Comparison of ENCODE assay signal across 9 mouse cellular contexts in the genomic region with DNA sequence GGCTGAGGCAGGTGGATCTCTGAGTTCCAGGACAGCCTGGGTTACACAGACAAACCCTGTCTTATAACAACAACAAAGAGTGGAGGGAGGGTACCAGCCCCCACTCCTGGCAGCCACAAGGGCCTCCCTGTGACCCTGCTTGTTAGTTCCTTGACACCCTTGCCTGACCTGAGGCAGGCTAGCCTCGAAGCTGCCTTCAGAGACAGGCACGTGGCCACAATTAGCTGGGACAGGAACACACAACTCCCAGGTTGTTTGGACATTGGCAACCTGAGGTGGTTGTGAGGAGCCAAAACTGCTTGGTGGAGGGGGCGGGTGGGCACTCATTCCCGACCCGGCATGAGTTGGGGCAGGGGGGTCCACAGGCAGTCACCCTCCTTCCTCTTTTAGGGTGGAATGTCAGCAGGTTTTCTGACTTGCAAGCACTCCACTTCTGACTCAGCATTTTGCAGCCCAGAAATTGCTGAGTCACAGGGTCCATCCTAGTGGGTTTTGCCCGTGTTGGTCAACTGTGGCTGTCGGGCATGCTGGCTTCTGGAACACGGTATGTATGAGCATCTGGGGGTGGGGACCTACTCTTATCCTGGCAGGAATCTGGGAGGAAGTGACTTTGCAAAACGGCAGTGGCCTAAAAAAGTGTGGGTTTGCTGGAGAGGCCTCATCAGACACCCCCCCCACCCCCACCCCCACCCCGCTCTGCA. TPM values are rescaled to one million over a fixed set of nuclear protein-coding genes. Genes with fewer than 3 reads are reported as not detected.
A peak's percentile ranks its signal among the peaks of the same experiment; 100 is the strongest.
DNase-seq lines count a peak whose midpoint lies in the region; ATAC-seq lines count a peak whose summit lies in the region.
"Had no signal": no experiment of that assay in that cellular context is flagged by ENCODE, and none has a peak within 500 bp of the region (broad histone marks: within the 10 kb centered on the region; RNA-seq: fewer than 3 reads in every experiment).

No protein-coding gene starts in this region.

- WGBS in heart, embryonic 10.5 days, result 75% methylated on average over 10 of the region's 10 CpGs
- 83% methylated on average over 10 of the region's 10 CpGs for WGBS in midbrain, embryonic 15.5 days

- H3K9ac ChIP-seq in midbrain, embryonic 15.5 days, result no peak overlapping the region
- H3K9ac ChIP-seq: limb, embryonic 13.5 days had no signal

- no peak for DNase-seq in heart, embryonic 10.5 days (ENCODE audit: low spot score)
- DNase-seq in heart, postnatal 4 days, result no peak
- DNase-seq in 3T3-L1 (ENCODE audit: low read depth, low spot score), result peak; percentile 95
- peak; percentile 86 for DNase-seq in NIH3T3 (ENCODE audit: low read depth)
- peak; percentile 88 for DNase-seq in liver
- DNase-seq in urinary bladder, postnatal 36 days (ENCODE audit: low spot score in 2 of 2), result no peak
- no peak for DNase-seq in embryo, embryonic 10.5 days (ENCODE audit: low spot score)

- H3K27ac ChIP-seq in heart, embryonic 10.5 days, result peak overlapping the region; percentile 66; the same call in 1 of the 2 replicates
- H3K27ac ChIP-seq in midbrain, embryonic 15.5 days, result no peak overlapping the region

- H3K36me3 ChIP-seq in heart, embryonic 10.5 days, result peaks cover 14% of the 10 kb centered on the region
- no peaks in the 10 kb centered on the region for H3K36me3 ChIP-seq in midbrain, embryonic 15.5 days (replicated peaks)

- H3K4me1 ChIP-seq in heart, embryonic 10.5 days, result peaks cover 60% of the 10 kb centered on the region
- H3K4me1 ChIP-seq in midbrain, embryonic 15.5 days, result peaks cover 22% of the 10 kb centered on the region; the same call in 1 of the 2 replicates

- no peak overlapping the region; the same call in 1 of the 2 replicates for H3K4me3 ChIP-seq in heart, embryonic 10.5 days
- H3K4me3 ChIP-seq in midbrain, embryonic 15.5 days, result no peak overlapping the region
- H3K4me3 ChIP-seq: limb, embryonic 13.5 days had no signal

- H3K4me2 ChIP-seq in midbrain, embryonic 15.5 days, result no peak overlapping the region
- H3K4me2 ChIP-seq: limb, embryonic 13.5 days had no signal

- H3K9me3 ChIP-seq in heart, embryonic 10.5 days, result no peaks in the 10 kb centered on the region
- H3K9me3 ChIP-seq in midbrain, embryonic 15.5 days, result no peaks in the 10 kb centered on the region
- H3K9me3 ChIP-seq: limb, embryonic 13.5 days had no signal

- no peaks in the 10 kb centered on the region for H3K27me3 ChIP-seq in heart, embryonic 10.5 days (ENCODE audit: insufficient read depth, poor library complexity, severe bottlenecking)
- H3K27me3 ChIP-seq in midbrain, embryonic 15.5 days (replicated peaks), result peaks cover 14% of the 10 kb centered on the region; the same call in 1 of the 2 replicates
- H3K27me3 ChIP-seq: limb, embryonic 13.5 days had no signal

- no peak for ATAC-seq in midbrain, embryonic 15.5 days (replicated peaks)

RNA-seq across cellular contexts. Expression of gene Slc48a1, which starts 8.2 kb away (rescaled TPM):
- polyA plus RNA-seq in heart, embryonic 10.5 days (2016; fragmentation: Nextera tagmentation; extraction: Ambion mirVana), result 32.1 and 41.1 TPM in 2 replicates
- total RNA-seq in heart, postnatal 4 days (2021), result 10 to 100 TPM; 58.7 to 59.2 TPM
- 85.7 and 90.1 TPM in 2 replicates for polyA plus RNA-seq in midbrain, embryonic 15.5 days (2015; fragmentation: Nextera tagmentation; extraction: Ambion mirVana)

RNA-seq across cellular contexts. Expression of gene Rapgef3, which starts 18.8 kb away (rescaled TPM):
- 10.2 and 13.4 TPM in 2 replicates for polyA plus RNA-seq in heart, embryonic 10.5 days (2016; fragmentation: Nextera tagmentation; extraction: Ambion mirVana)
- total RNA-seq in heart, postnatal 4 days (2021), result 10 to 100 TPM; 32.7 to 33.4 TPM
- 15.4 and 16.8 TPM in 2 replicates for polyA plus RNA-seq in midbrain, embryonic 15.5 days (2015; fragmentation: Nextera tagmentation; extraction: Ambion mirVana)

RNA-seq across cellular contexts. Expression of gene Endou, which starts 55.4 kb away (rescaled TPM):
- polyA plus RNA-seq in heart, embryonic 10.5 days (2016; fragmentation: Nextera tagmentation; extraction: Ambion mirVana), result 0.11 and 0.18 TPM in 2 replicates
- 1 to 10 TPM; 3.5 to 4.6 TPM for total RNA-seq in heart, postnatal 4 days (2021)
- 0.17 and 0.27 TPM in 2 replicates for polyA plus RNA-seq in midbrain, embryonic 15.5 days (2015; fragmentation: Nextera tagmentation; extraction: Ambion mirVana)

RNA-seq across cellular contexts. Expression of gene Hdac7, which starts 57.7 kb away (rescaled TPM):
- polyA plus RNA-seq in heart, embryonic 10.5 days (2016; fragmentation: Nextera tagmentation; extraction: Ambion mirVana), result 23.4 and 26.7 TPM in 2 replicates
- 10 to 100 TPM; 51.6 to 52.0 TPM for total RNA-seq in heart, postnatal 4 days (2021)
- polyA plus RNA-seq in midbrain, embryonic 15.5 days (2015; fragmentation: Nextera tagmentation; extraction: Ambion mirVana), result 31.8 and 34.5 TPM in 2 replicates

Comparison
In these comparisons a context has a peak if more than half of its experiments do, and no peak if none do; other contexts are left out.
1. DNase-seq: peak in 3T3-L1 (single experiment), NIH3T3 (single experiment) and liver (single experiment); none in heart, embryonic 10.5 days (single experiment), heart, postnatal 4 days (single experiment), urinary bladder, postnatal 36 days (0 of 2) and embryo, embryonic 10.5 days (single experiment).